Mouse (Mus musculus): Measurements from ENCODE around the gene Fscn3. TPM values are rescaled to one million over a fixed set of nuclear protein-coding genes. Genes with fewer than 3 reads are reported as not detected.

The Fscn3 gene
- polyA plus RNA-seq, 1 experiment from 2014 or later, result not detected

DNA sequence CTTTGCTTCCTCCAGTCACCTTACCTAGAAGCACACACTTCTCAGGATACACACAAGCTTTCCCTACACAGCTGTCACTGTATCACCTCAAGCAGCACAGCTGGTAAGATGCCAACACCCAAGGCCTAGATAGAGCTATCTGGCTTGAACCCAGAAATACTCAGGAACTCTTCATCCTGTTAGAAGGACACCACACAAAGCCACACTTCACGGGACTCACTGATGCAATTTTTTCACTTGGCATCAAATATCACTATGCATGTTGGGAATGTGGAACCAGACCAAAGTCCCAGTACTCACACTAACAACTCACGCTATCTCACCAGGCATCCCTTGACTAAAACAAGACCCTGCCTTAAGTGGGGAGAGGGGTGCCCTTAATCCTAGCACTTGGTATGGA, 7.9 kb upstream of the Fscn3 start:
- H3K36me3 ChIP-seq (ENCODE audit: insufficient read depth, low read length), result peaks cover 12% of the 10 kb centered on the region; the same call in 1 of the 2 replicates
- 0 out of 2 replicates have a peak overlapping the region, but pooled peaks have one; percentile 1 for H3K9ac ChIP-seq (ENCODE audit: low read depth, low read length)
- no peak for DNase-seq (ENCODE audit: low spot score)
- H3K4me2 ChIP-seq (ENCODE audit: low read length), result peak overlapping the region; percentile 95
- H3K27me3 ChIP-seq (ENCODE audit: insufficient read depth, low read length), result no peaks in the 10 kb centered on the region
- H3K4me1 ChIP-seq (replicated peaks; ENCODE audit: insufficient read depth, low read length), result peaks cover 28% of the 10 kb centered on the region
- H3K9me3 ChIP-seq (replicated peaks; ENCODE audit: low read length), result no peaks in the 10 kb centered on the region
- H3K4me3 ChIP-seq (replicated peaks; ENCODE audit: low read depth, low read length), result no peak overlapping the region
- ATAC-seq (replicated peaks; ENCODE audit: low FRiP score, low read depth), result no peak
- 55% methylated on average over 2 of the region's 2 CpGs for WGBS
- no peak overlapping the region for H3K27ac ChIP-seq
- no peak for TF ChIP-seq CTCF (IDR thresholded peaks at IDR 0.05; ENCODE audit: low read depth)

DNA sequence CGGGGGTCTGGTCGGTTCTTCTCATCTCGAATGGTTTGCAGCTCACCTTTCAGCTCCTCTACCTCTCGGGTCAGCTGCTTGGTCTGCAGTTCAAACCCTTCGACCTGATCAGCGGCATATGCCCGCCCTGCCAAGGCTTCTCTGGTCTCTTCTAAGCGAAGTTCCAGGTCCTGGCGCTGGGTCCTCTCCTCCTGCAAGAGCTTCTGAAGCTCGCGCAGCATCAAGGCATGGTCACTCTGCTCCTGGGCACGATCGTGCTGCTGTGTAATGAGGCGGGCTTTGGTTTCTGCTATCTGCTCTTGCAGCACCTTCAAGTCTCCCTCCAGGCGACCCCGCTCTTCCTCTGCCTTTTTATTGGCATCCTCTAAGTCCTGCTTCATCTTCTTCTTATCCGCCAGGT, 7.2 kb upstream of the Fscn3 start:
- TF ChIP-seq CTCF (IDR thresholded peaks at IDR 0.05; ENCODE audit: low read depth), result no peak
- no peak for DNase-seq (ENCODE audit: low spot score)
- H3K9me3 ChIP-seq (replicated peaks; ENCODE audit: low read length), result no peaks in the 10 kb centered on the region
- peaks cover 28% of the 10 kb centered on the region for H3K4me1 ChIP-seq (replicated peaks; ENCODE audit: insufficient read depth, low read length)
- peak overlapping the region; percentile 95 for H3K4me2 ChIP-seq (ENCODE audit: low read length)
- no peaks in the 10 kb centered on the region for H3K27me3 ChIP-seq (ENCODE audit: insufficient read depth, low read length)
- 77% methylated on average over 17 of the region's 17 CpGs for WGBS
- H3K4me3 ChIP-seq (replicated peaks; ENCODE audit: low read depth, low read length), result peak overlapping the region; percentile 73
- ATAC-seq (replicated peaks; ENCODE audit: low FRiP score, low read depth), result no peak
- no peak overlapping the region for H3K27ac ChIP-seq
- H3K36me3 ChIP-seq (ENCODE audit: insufficient read depth, low read length), result peaks cover 12% of the 10 kb centered on the region; the same call in 1 of the 2 replicates
- H3K9ac ChIP-seq (ENCODE audit: low read depth, low read length), result peak overlapping the region; percentile 79; the same call in 1 of the 2 replicates

DNA sequence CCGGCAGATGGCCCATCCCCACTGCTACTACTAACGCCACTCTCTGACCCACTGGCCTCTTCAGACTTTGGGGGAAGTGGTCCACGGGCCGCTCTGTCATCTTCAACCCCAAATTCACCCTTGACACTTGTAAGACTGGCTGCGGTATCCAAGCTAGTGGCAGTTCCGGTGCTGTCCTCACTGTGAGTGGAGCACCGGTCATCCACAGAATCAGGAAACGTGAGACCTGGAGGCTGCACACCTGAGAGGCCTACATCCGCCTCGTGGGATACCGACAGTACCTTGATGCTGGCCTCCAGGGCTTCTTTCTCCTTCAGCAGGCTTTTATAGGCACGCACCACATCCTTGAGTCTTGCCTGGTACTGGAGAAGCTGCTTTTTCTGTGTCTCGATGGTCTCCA, 6.7 kb upstream of the Fscn3 start:
- H3K9me3 ChIP-seq (replicated peaks; ENCODE audit: low read length), result no peaks in the 10 kb centered on the region
- WGBS, result 13% methylated on average over 13 of the region's 13 CpGs
- H3K4me1 ChIP-seq (replicated peaks; ENCODE audit: insufficient read depth, low read length), result peaks cover 28% of the 10 kb centered on the region
- H3K36me3 ChIP-seq (ENCODE audit: insufficient read depth, low read length), result peaks cover 13% of the 10 kb centered on the region; the same call in 1 of the 2 replicates
- peak overlapping the region; percentile 83; the same call in 1 of the 2 replicates for H3K27ac ChIP-seq
- peak overlapping the region; percentile 95 for H3K4me2 ChIP-seq (ENCODE audit: low read length)
- peak overlapping the region; percentile 73 for H3K4me3 ChIP-seq (replicated peaks; ENCODE audit: low read depth, low read length)
- DNase-seq (ENCODE audit: low spot score) (no peak), ATAC-seq (replicated peaks; ENCODE audit: low FRiP score, low read depth) (no peak)
- TF ChIP-seq CTCF (IDR thresholded peaks at IDR 0.05; ENCODE audit: low read depth), result no peak
- peak overlapping the region; percentile 79 for H3K9ac ChIP-seq (ENCODE audit: low read depth, low read length)
- no peaks in the 10 kb centered on the region for H3K27me3 ChIP-seq (ENCODE audit: insufficient read depth, low read length)

DNA sequence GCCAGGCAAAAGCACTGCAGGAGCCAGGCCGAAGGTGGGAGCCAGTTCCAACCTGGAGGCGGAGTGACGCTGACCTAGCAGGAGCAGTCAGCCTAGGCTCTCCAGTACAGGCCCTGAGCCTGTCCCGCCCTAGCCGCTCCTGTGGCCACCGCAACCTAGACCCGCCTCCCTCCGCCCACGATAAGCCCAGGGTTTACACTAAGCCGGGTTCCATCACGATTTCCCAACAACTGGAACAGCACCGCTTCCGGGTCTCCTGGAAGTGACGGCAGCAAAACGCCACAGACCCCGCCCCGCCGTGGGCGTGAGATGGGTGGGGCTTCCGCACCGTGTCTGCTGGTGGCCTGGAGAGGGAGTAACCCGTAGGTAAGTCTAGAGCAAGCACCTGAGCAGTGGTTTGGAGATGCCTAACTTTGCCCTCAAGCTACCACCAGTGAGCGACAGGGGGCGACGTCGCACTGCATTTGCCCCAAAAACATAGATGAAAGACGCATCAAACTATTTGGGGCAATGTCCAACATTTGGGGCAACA, 6.1 kb upstream of the Fscn3 start:
- H3K4me2 ChIP-seq (ENCODE audit: low read length), result peak overlapping the region; percentile 95
- ATAC-seq (replicated peaks; ENCODE audit: low FRiP score, low read depth) (peak; percentile 93), DNase-seq (ENCODE audit: low spot score) (peak; percentile 96)
- H3K9me3 ChIP-seq (replicated peaks; ENCODE audit: low read length), result no peaks in the 10 kb centered on the region
- WGBS, result 0% methylated on average over 27 of the region's 27 CpGs
- peaks cover 16% of the 10 kb centered on the region; the same call in 1 of the 2 replicates for H3K36me3 ChIP-seq (ENCODE audit: insufficient read depth, low read length)
- no peaks in the 10 kb centered on the region for H3K27me3 ChIP-seq (ENCODE audit: insufficient read depth, low read length)
- TF ChIP-seq CTCF (IDR thresholded peaks at IDR 0.05; ENCODE audit: low read depth), result peak; percentile 83
- peak overlapping the region; percentile 83 for H3K27ac ChIP-seq
- H3K9ac ChIP-seq (ENCODE audit: low read depth, low read length), result peak overlapping the region; percentile 79
- H3K4me1 ChIP-seq (replicated peaks; ENCODE audit: insufficient read depth, low read length), result peaks cover 28% of the 10 kb centered on the region
- peak overlapping the region; percentile 73 for H3K4me3 ChIP-seq (replicated peaks; ENCODE audit: low read depth, low read length)

DNA sequence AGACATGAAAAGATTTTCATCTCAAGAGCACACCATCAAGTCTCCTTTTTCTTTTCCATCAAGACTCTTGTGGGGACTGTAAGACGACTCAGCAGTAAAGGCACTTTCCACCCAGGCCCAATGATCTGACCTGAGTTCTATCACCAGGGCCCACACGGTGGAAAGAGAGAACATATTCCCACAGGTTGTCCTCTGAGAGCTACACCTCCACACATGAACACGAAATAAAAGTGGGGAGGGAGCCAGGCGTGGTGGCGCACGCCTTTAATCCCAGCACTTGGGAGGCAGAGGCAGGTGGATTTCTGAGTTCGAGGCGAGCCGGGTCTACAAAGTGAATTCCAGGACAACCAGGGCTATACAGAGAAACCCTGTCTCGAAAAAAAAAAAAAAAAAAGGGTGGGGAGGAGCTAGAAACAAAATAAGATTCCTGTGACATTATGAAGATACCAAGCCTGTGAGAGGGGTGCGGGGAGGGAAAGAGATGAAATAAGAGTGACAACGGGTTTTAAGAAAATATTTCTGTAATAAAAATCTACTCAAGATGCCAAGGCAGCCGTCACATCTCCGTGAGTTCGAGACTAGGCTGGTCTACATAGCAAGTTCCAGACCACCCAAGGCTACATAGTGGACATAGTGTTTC, 4.8 kb upstream of the Fscn3 start:
- ATAC-seq (replicated peaks; ENCODE audit: low FRiP score, low read depth) (no peak), DNase-seq (ENCODE audit: low spot score) (no peak)
- Histone ChIP-seq H3K4me1 (replicated peaks; ENCODE audit: insufficient read depth, low read length) (peaks cover 28% of the 10 kb centered on the region), H3K4me2 (ENCODE audit: low read length) (peak overlapping the region; percentile 78; the same call in 1 of the 2 replicates), H3K27ac (peak overlapping the region; percentile 77; the same call in 1 of the 2 replicates), H3K9ac (ENCODE audit: low read depth, low read length) (no peak overlapping the region), H3K4me3 (replicated peaks; ENCODE audit: low read depth, low read length) (0 out of 2 replicates have a peak overlapping the region, but pooled peaks have one; percentile 97), H3K27me3 (ENCODE audit: insufficient read depth, low read length) (no peaks in the 10 kb centered on the region), H3K36me3 (ENCODE audit: insufficient read depth, low read length) (peaks cover 15% of the 10 kb centered on the region; the same call in 1 of the 2 replicates), H3K9me3 (replicated peaks; ENCODE audit: low read length) (no peaks in the 10 kb centered on the region)
- no peak for TF ChIP-seq CTCF (IDR thresholded peaks at IDR 0.05; ENCODE audit: low read depth)
- 70% methylated on average over 15 of the region's 15 CpGs for WGBS

DNA sequence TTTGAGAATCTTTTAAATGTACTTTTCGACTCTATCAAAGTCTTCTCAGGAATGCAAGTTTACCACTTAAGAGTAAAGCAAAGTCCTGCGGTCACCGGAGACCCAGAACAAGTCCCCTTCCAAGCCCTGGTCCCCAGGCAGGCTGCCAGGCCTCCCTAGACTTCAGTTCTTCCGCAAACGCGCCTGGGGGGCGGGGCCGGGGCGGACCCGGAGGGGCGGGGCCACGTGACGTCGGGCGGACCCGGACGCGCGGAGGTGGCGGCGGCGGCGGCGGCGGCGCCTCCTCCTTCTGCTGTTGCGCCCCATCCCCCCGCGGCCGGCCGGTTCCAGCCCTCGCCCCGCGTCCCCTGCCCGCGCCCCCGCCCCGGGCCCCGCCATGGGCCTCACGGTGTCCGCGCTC, 4.3 kb upstream of the Fscn3 start, which contains the start of gene Arf5:
Gene Arf5 (plus strand): TSS at position 248 of the 400 bp plus-strand sequence.
- TF ChIP-seq CTCF (IDR thresholded peaks at IDR 0.05; ENCODE audit: low read depth), result no peak
- Histone ChIP-seq H3K36me3 (ENCODE audit: insufficient read depth, low read length) (peaks cover 9% of the 10 kb centered on the region; the same call in 1 of the 2 replicates), H3K9ac (ENCODE audit: low read depth, low read length) (peak within 1 kb of the TSS; percentile 97), H3K4me3 (replicated peaks; ENCODE audit: low read depth, low read length) (peak within 1 kb of the TSS; percentile 97), H3K4me1 (replicated peaks; ENCODE audit: insufficient read depth, low read length) (peaks cover 24% of the 10 kb centered on the region), H3K9me3 (replicated peaks; ENCODE audit: low read length) (no peaks in the 10 kb centered on the region), H3K4me2 (ENCODE audit: low read length) (peak within 1 kb of the TSS; percentile 78), H3K27me3 (ENCODE audit: insufficient read depth, low read length) (no peaks in the 10 kb centered on the region), H3K27ac (peak within 1 kb of the TSS; percentile 77)
- peak; percentile 67 for ATAC-seq (replicated peaks; ENCODE audit: low FRiP score, low read depth)
- under 1% methylated on average over 41 of the region's 42 CpGs for WGBS
- DNase-seq (ENCODE audit: low spot score), result peak; percentile 93

Measured in kidney, postnatal 0 days (tissue).